Comparison of ENCODE assay signal across 25 mouse cellular contexts in genomic region chr3:105836883-105837282, GRCm38 (mm10). TPM values are rescaled to one million over a fixed set of nuclear protein-coding genes. Genes with fewer than 3 reads are reported as not detected.
"Had no signal": no experiment of that assay in that cellular context is flagged by ENCODE, and none has a peak within 500 bp of the region (broad histone marks: within the 10 kb centered on the region; RNA-seq: fewer than 3 reads in every experiment).

No protein-coding gene starts in this region.

- ATAC-seq: inflammation-experienced regulatory T-cells, adult 6 months; intestine, embryonic 16.5 days; lung, postnatal 0 days had no signal

- H3K4me1 ChIP-seq: limb, embryonic 13.5 days had no signal

- DNase-seq: kidney, adult 18-20 months; kidney, adult 9 months; kidney, postnatal 14 days; kidney, postnatal 4 days; left cerebral cortex, postnatal 4 days; lung, embryonic 14.5 days; midbrain, embryonic 14.5 days; right cerebral cortex, adult 18-20 months; right cerebral cortex, postnatal 25 days; spleen, adult 18-20 months; thymus, adult 18-20 months; thymus, postnatal 36 days had no signal

- H3K4me3 ChIP-seq: limb, embryonic 13.5 days had no signal

- H3K27ac ChIP-seq: limb, embryonic 13.5 days; macrophage had no signal

- H3K9ac ChIP-seq: limb, embryonic 13.5 days; lung, embryonic 14.5 days had no signal

- H3K27me3 ChIP-seq: limb, embryonic 13.5 days; megakaryocyte, embryonic 14.5 days had no signal

- H3K4me2 ChIP-seq: limb, embryonic 13.5 days; lung, embryonic 14.5 days; midbrain, embryonic 11.5 days had no signal

- H3K36me3 ChIP-seq: limb, embryonic 13.5 days had no signal

- H3K9me3 ChIP-seq: limb, embryonic 13.5 days; megakaryocyte, embryonic 14.5 days had no signal

RNA-seq across cellular contexts. Expression of gene Adora3, which starts 33.8 kb away (rescaled TPM):
- polyA plus RNA-seq: kidney, embryonic 16.5 days; liver, adult 2 months; midbrain, embryonic 11.5 days; midbrain, embryonic 14.5 days had no signal

RNA-seq across cellular contexts. Expression of gene Tmigd3, which starts 33.8 kb away (rescaled TPM):
- total RNA-seq: left cerebral cortex, adult 8-10 months; left cerebral cortex, postnatal 4 days; liver, adult 2 months; midbrain, postnatal 0 days had no signal
- polyA plus RNA-seq: inflammation-experienced regulatory T-cells, adult 6 months; kidney, embryonic 16.5 days; limb, embryonic 13.5 days; midbrain, embryonic 11.5 days; midbrain, embryonic 14.5 days; midbrain, postnatal 0 days; neural tube, embryonic 11.5 days; neural tube, embryonic 14.5 days had no signal
